Mouse (Mus musculus) testis, adult 2 months (tissue): ENCODE measurements at regions not wholly inside any gene's neighbourhood (a gene's known extent, or its start where the extent isn't known, plus 50 kb on each side); places are given as distances from the start of the nearest gene placed in this dataset.

ENCODE experiments used
- CTCF ChIP-seq: fragments of 200-500 bp; IDR thresholded peaks from 2 replicates; pipeline ENCODE4 v1.5.1; 2012; ENCODE audit warnings: low read depth, mild to moderate bottlenecking, inconsistent platforms, low read length, moderate library complexity; ENCODE audit not compliant: control insufficient read depth, insufficient read depth, insufficient replicate concordance
- POLR2A ChIP-seq: fragments of 200-500 bp; IDR thresholded peaks from 2 replicates; pipeline ENCODE4 v1.6.1; 2012; ENCODE audit warnings: low read depth, mild to moderate bottlenecking, inconsistent platforms, low read length, moderate library complexity; ENCODE audit not compliant: control insufficient read depth

DNA sequence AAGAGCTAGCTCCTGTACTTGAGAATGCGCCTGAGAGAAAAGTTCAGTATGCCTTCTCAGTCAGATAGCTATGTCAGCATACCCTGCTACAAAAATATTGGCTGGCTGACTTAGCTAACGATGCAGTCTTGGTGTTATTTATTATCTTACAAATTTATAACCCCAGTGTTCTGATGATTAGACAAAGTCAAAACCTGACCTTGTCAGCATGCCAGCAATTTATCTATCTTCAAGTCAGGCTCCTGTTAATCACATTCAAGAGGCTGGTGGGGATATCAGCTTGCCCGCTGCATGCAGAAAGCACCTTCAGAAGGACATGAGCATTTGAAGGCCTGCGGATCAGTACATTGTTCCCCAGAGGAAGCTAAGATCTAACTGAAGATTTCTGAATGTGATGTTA, 146.0 kb upstream of the Plxnc1 start:
- TF ChIP-seq CTCF (no peak), POLR2A (no peak)
